Mouse (Mus musculus): ENCODE measurements around the gene Zfp661. TPM values are rescaled to one million over a fixed set of nuclear protein-coding genes. Genes with fewer than 3 reads are reported as not detected.
A peak's percentile ranks its signal among the peaks of the same experiment; 100 is the strongest.
"Not testable (repeated sequence)": the region's sequence is repeated elsewhere in the genome, so short reads cannot be mapped to it uniquely, and the experiment has no call there.

Zfp661 gene
- polyA plus RNA-seq, 1 experiment from 2014 or later, result 3.8 TPM

GRCm38 (mm10) chr2:127608986-127609385 lies 22.1 kb upstream of the Zfp661 start:
- ATAC-seq (no peak), DNase-seq (ENCODE audit: low read depth, low spot score) (no peak)
- POLR2A ChIA-PET, result no interaction called here
- H3K27me3 ChIP-seq, result no peaks in the 10 kb centered on the region
- in situ Hi-C loops (cut with MboI; ENCODE audit: low pct_unique_long_range_greater_than_20kb), result loop anchor here (5.0 kb wide), 1 partner anchor 73 kb away; no protein-coding TSS in a partner anchor
- TF ChIP-seq CTCF (IDR thresholded peaks at IDR 0.05), result no peak
- CTCF ChIA-PET, result interaction anchor here (1.5 to 3.0 kb wide), 2 partner anchors 37 to 75 kb away, joined by 4 to 12 read pairs; no protein-coding TSS in a partner anchor

GRCm38 (mm10) chr2:127608234-127608633 lies 21.3 kb upstream of the Zfp661 start:
- H3K27me3 ChIP-seq, result no peaks in the 10 kb centered on the region
- TF ChIP-seq CTCF (IDR thresholded peaks at IDR 0.05), result peak; percentile 64
- in situ Hi-C loops (cut with MboI; ENCODE audit: low pct_unique_long_range_greater_than_20kb), result loop anchor here (5.0 kb wide), 1 partner anchor 74 kb away; no protein-coding TSS in a partner anchor
- ATAC-seq, result no peak
- POLR2A ChIA-PET, result interaction anchor here (1.3 kb wide), 1 partner anchor 61 kb away, joined by 3 read pairs; no protein-coding TSS in a partner anchor
- DNase-seq (ENCODE audit: low read depth, low spot score), result no peak
- CTCF ChIA-PET, result interaction anchor here (0.7 to 3.0 kb wide), 6 partner anchors 10 to 76 kb away, joined by 3 to 12 read pairs (median 6); no protein-coding TSS in a partner anchor

- ATAC-seq, result no peak
- ChIA-PET POLR2A (no interaction called here), CTCF (no interaction called here)
- in situ Hi-C loops (cut with MboI; ENCODE audit: low pct_unique_long_range_greater_than_20kb), result loop anchor here (5.0 kb wide), 1 partner anchor 77 kb away; no protein-coding TSS in a partner anchor
- DNase-seq (ENCODE audit: low read depth, low spot score), result no peak
- TF ChIP-seq CTCF (IDR thresholded peaks at IDR 0.05), result no peak
- H3K27me3 ChIP-seq, result no peaks in the 10 kb centered on the region
Observed at GRCm38 (mm10) chr2:127605203-127605602, 18.3 kb upstream of the Zfp661 start.

DNA sequence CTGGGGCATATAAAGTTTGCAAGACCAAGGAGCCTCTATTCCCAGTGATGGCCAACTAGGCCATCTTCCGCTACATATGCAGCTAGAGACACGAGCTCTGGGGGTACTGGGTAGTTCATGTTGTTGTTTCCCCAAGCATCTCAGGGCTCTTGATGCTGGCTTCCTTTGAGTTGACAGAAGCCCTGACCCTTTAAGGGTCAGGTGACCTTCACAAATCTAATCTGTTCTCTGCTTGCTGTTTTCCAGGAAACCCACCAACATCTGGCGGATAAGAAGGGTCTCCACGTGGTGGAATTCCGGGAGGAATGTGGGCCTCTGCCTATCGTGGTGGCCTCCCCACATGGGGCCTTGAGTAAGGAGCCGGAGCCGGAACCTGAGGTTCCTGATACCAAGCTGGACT lies 16.5 kb upstream of the Zfp661 start:
- DNase-seq (ENCODE audit: low read depth, low spot score); in situ Hi-C loops (cut with MboI; ENCODE audit: low pct_unique_long_range_greater_than_20kb); H3K27me3 ChIP-seq; CTCF ChIA-PET; ATAC-seq: not testable (repeated sequence)
- POLR2A ChIA-PET, result interaction anchor here (0.6 kb wide), 1 partner anchor 410 kb away, joined by 5 read pairs; no protein-coding TSS in a partner anchor

DNA sequence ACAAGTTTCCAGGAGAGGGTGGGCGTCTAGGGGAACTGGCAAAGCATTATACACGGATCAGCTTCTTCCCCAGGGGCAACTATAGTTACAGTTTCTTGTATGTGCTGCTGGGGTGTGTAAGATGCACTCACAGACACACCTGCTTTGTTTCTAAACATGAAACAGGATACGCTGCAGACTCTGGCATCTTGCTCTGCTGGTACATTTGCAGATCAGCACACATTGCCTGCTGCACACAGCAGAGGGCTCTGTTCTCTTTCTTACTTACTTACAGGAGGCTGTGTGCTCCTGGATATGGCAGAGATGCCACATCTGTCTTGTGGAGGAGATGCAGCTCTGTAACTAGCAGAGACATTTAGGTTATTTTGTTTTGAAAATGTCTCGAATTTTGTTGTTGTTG lies 3.9 kb upstream of the Zfp661 start:
- in situ Hi-C loops (cut with MboI; ENCODE audit: low pct_unique_long_range_greater_than_20kb), result no loop called here
- ATAC-seq (no peak), DNase-seq (ENCODE audit: low read depth, low spot score) (no peak)
- no peaks in the 10 kb centered on the region for H3K27me3 ChIP-seq
- TF ChIP-seq CTCF (IDR thresholded peaks at IDR 0.05), result no peak
- POLR2A ChIA-PET, result no interaction called here
- CTCF ChIA-PET, result no interaction called here

- no peak for DNase-seq (ENCODE audit: low read depth, low spot score)
- CTCF ChIA-PET, result no interaction called here
- in situ Hi-C loops (cut with MboI; ENCODE audit: low pct_unique_long_range_greater_than_20kb), result no loop called here
- POLR2A ChIA-PET, result no interaction called here
- H3K27me3 ChIP-seq, result no peaks in the 10 kb centered on the region
- TF ChIP-seq CTCF (IDR thresholded peaks at IDR 0.05), result no peak
- no peak for ATAC-seq
Observed at GRCm38 (mm10) chr2:127590204-127590603, 3.3 kb upstream of the Zfp661 start.

DNA sequence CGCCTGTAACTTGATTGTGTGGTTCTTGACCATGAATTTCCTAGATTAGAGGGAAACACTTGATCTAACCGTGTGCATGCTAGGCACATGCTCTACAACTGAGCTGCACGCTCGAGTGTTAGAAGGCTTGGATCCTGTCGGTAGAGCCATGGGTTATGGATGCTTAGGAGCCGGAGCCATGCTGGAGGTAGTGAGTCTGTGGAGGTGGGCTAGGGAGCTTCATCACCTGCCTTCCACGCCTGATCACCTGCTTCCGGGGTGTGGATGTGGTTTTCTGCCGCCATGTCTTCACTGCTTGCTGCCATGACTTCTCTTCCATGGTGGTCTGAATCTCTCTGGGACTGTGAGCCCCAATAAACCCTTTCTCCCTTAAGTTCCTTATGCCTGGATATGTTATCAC lies 2.0 kb upstream of the Zfp661 start:
- no peak for DNase-seq (ENCODE audit: low read depth, low spot score)
- TF ChIP-seq CTCF (IDR thresholded peaks at IDR 0.05), result no peak
- no peak for ATAC-seq
- POLR2A ChIA-PET, result interaction anchor here (0.6 kb wide), 1 partner anchor 14 kb away, joined by 5 read pairs; no protein-coding TSS in a partner anchor
- H3K27me3 ChIP-seq, result no peaks in the 10 kb centered on the region
- in situ Hi-C loops (cut with MboI; ENCODE audit: low pct_unique_long_range_greater_than_20kb), result no loop called here
- CTCF ChIA-PET, result interaction anchor here (0.9 to 1.3 kb wide), 3 partner anchors 11 to 19 kb away, joined by 3 read pairs; no protein-coding TSS in a partner anchor

GRCm38 (mm10) chr2:127587514-127587844 lies 585 bp upstream of the Zfp661 start:
- in situ Hi-C loops (cut with MboI; ENCODE audit: low pct_unique_long_range_greater_than_20kb), result no loop called here
- H3K27me3 ChIP-seq, result no peaks in the 10 kb centered on the region
- POLR2A ChIA-PET, result interaction anchor here (0.5 kb wide), 1 partner anchor 76 kb away, joined by 3 read pairs; no protein-coding TSS in a partner anchor
- TF ChIP-seq CTCF (IDR thresholded peaks at IDR 0.05), result no peak
- ATAC-seq, result no peak
- DNase-seq (ENCODE audit: low read depth, low spot score), result no peak
- CTCF ChIA-PET, result interaction anchor here (1.3 kb wide), 1 partner anchor 19 kb away, joined by 3 read pairs; no protein-coding TSS in a partner anchor

DNA sequence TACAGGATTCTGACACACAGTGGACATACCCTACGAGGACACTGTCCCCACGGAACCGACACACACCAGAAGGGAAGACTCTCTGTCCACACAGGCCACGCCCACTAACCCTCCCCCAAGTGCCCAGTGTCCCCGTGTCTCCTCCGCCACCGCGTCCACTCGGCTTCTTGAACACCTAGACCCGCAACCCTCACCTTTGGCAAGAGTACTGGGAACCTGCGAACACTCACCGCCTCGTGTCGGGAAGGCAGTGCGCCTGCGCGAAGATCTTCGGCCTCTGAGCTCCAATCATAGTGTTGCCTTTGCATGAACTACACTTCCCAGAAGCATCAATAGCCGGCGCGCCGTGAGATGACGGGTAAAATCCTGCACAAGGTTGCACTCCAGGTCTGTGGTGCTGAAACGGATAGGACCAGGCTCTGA lies 2.4 kb downstream of the Zfp661 start:
- TF ChIP-seq CTCF (IDR thresholded peaks at IDR 0.05), result no peak
- ChIA-PET CTCF (interaction anchor here (0.8 kb wide), 1 partner anchor 77 kb away, joined by 3 read pairs; no protein-coding TSS in a partner anchor), POLR2A (no interaction called here)
- H3K27me3 ChIP-seq, result no peaks in the 10 kb centered on the region
- in situ Hi-C loops (cut with MboI; ENCODE audit: low pct_unique_long_range_greater_than_20kb), result no loop called here
- peak; percentile 81 for ATAC-seq
- DNase-seq (ENCODE audit: low read depth, low spot score), result peak; percentile 56

DNA sequence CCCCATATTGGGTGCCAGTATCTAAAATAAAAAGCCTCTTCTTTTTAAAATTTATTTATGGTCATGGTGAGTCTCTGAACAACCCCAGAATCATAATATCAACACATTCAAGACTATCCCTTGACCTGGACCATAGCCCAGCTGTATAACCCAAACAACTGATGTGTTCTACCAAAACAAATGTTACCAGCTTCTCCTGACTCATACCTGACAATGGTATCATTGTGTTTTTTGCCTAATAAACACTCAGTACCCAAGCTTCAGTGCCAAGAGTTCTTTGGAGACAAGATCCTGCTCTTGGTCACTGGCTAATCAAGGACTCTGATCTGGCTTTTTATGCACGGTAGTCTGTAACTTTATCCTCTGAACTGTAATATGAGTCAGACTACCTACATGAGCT lies 13.6 kb downstream of the Zfp661 start:
- peaks cover 24% of the 10 kb centered on the region for H3K27me3 ChIP-seq
- CTCF ChIA-PET, result interaction anchor here (2.3 kb wide), 1 partner anchor 14 kb away, joined by 8 read pairs; no protein-coding TSS in a partner anchor
- in situ Hi-C loops (cut with MboI; ENCODE audit: low pct_unique_long_range_greater_than_20kb), result loop anchor here (25.0 kb wide), 1 partner anchor 211 kb away; the partner anchor contains the start of gene Adra2b
- POLR2A ChIA-PET, result no interaction called here
- TF ChIP-seq CTCF (IDR thresholded peaks at IDR 0.05), result no peak
- ATAC-seq, result no peak
- peak; percentile 10 for DNase-seq (ENCODE audit: low read depth, low spot score)

All from Patski (cell line).